Mouse (Mus musculus) liver, adult 2 months (tissue): ENCODE data around the gene Nme7.

Experiments used
- CTCF ChIP-seq: fragments of 200-500 bp; IDR thresholded peaks from 2 replicates; pipeline ENCODE4 v1.5.1; 2011; ENCODE audit warnings: low read depth, low read length, control low read depth
- POLR2A ChIP-seq: fragments of 200-500 bp; IDR thresholded peaks from 2 replicates; pipeline ENCODE4 v1.6.1; 2011; ENCODE audit warnings: low read length, control low read depth; ENCODE audit not compliant: insufficient read depth; ENCODE audit errors: extremely low read depth

DNA sequence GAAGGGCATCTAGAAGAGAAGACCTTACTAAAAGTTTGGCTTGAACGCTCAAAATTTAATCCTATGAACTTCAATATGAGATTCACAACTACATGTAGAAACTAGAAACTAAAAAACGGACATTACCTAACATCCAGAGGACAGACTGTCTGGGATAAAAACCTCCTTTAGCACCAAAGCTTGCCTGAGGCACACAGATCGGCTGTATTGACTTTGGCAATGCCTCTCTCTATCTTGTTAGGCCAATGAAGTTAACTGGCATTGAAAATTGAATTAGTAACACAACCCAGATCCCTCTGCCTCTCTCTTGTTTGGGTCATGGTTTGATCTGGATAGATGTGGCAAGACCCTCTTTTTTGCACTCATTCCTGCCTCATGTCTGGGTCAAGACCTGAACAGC lies 178.9 kb downstream of the Nme7 start:
- TF ChIP-seq POLR2A: no peak
- no peak for TF ChIP-seq CTCF
